Mouse (Mus musculus) bone marrow, adult 2 months (tissue): ENCODE measurements around the gene Gdpd2.
A peak's percentile ranks its signal among the peaks of the same experiment; 100 is the strongest.

Source experiments
- CTCF ChIP-seq: fragments of 200-500 bp; IDR thresholded peaks from 2 replicates; pipeline ENCODE4 v1.5.1; 2011; ENCODE audit warnings: low read length, control low read depth; ENCODE audit not compliant: control insufficient read depth, insufficient read depth
- POLR2A ChIP-seq: fragments of 200-500 bp; IDR thresholded peaks from 2 replicates; pipeline ENCODE4 v1.6.1; 2011; ENCODE audit warnings: low read depth, mild to moderate bottlenecking, control low read depth, low read length, borderline replicate concordance; ENCODE audit not compliant: control insufficient read depth

DNA sequence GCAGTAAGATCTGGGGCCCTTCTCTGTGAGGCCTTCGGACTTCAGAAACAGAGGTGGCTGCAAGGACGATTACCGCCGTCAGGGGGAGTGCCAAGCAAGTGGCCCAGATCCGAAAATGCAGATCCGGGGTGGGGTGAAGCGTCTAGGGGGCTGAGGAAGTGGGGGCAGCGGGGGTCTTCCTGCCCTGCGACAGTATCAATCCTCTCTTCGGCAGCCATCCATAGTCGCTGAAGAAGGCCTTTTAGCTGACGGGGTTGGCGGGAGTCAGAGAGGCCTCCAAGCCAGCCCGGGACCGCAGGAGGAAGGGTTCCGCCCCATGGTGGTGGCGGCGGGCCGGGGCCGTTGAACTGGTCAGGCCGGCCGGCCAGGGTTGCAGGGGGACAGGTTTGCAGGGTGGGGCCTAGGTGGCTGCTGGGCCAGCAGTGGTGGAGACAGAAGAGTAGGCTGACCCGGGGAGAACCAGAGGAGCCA lies 44.7 kb downstream of the Gdpd2 start:
- TF ChIP-seq CTCF (peak; percentile 48), POLR2A (no peak)
